ENCODE assay signal across 11 mouse cellular contexts in the genomic region with DNA sequence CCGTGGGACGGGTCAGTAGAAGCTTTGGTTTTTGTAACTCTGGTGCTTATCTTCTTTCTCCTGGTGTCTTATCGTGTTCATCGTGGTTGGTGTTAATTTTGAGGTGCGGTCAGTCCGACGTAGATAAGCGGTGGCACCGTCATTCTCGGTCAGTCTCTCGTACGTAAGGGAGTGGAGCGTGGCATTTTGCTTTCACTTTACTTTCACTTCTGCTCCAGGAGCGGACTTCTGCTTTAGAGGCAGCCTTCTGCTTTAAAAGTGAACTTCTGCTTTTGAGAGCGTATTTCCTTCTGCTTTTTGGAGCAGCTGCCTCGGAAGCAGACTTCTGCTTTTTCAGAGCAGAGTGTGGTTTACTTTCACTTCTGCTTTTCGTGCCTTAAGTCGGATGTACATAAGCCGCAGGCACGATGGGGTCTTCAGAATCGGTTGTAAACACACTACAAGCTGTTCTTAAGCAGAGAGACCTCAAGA.
DNase-seq lines count a peak whose midpoint lies in the region; ATAC-seq and TF ChIP-seq lines count a peak whose summit lies in the region.
"Had no signal": no experiment of that assay in that cellular context is flagged by ENCODE, and none has a peak within 500 bp of the region (broad histone marks: within the 10 kb centered on the region; RNA-seq: fewer than 3 reads in every experiment).

No protein-coding gene starts in this region.

- TF ChIP-seq POLR2A in MEL (IDR thresholded peaks at IDR 0.05; ENCODE audit: control insufficient read depth in 1 of 2, insufficient read depth in 1 of 2, low read depth in 1 of 2, low read length in 2 of 2, poor library complexity in 1 of 2): no peak; a peak in 2 of 4 replicates

- peak; percentile 99 for DNase-seq in 416B (ENCODE audit: low read depth)
- DNase-seq in MEL (ENCODE audit: low read depth, low spot score): peak; percentile 100
- DNase-seq in liver, embryonic 13.5 days: no peak
- DNase-seq in skeletal muscle tissue, adult 2 months (ENCODE audit: low read depth, low spot score): peak; percentile 61
- DNase-seq in frontal cortex, postnatal 25 days (ENCODE audit: low spot score in 2 of 2): no peak
- DNase-seq in testis, postnatal 14 days (ENCODE audit: low spot score): no peak
- no peak for DNase-seq in left cerebral cortex, adult 9 months (ENCODE audit: low spot score in 2 of 2)
- no peak for DNase-seq in embryo, embryonic 10 days (ENCODE audit: low spot score)

- peak; percentile 72 to 89 for TF ChIP-seq EP300 in MEL (IDR thresholded peaks at IDR 0.05; ENCODE audit: low read depth in 1 of 2, low read length in 2 of 2)

- ATAC-seq in liver, embryonic 13.5 days (ENCODE audit: low read depth): peak; percentile 67; the same call in 1 of the 2 replicates

- H3K36me3 ChIP-seq in MEL (ENCODE audit: control insufficient read depth in 1 of 2, insufficient read depth in 2 of 2, low read length in 2 of 2): peaks cover 0 to 8% of the 10 kb centered on the region in 2 experiments; a peak in 2 of 4 replicates
- no peaks in the 10 kb centered on the region for H3K36me3 ChIP-seq in liver, embryonic 13.5 days
- H3K36me3 ChIP-seq: hindbrain, embryonic 10.5 days; neural tube, embryonic 13.5 days; stomach, embryonic 15.5 days had no signal

- TF ChIP-seq RAD21 in MEL (IDR thresholded peaks at IDR 0.05; ENCODE audit: low read depth, low read length): no peak; the same call in 1 of the 2 replicates

- H3K79me2 ChIP-seq in MEL (ENCODE audit: control insufficient read depth, insufficient read depth, low read length, poor library complexity): no peaks in the 10 kb centered on the region; the same call in 1 of the 2 replicates

- H3K9ac ChIP-seq in MEL (ENCODE audit: control insufficient read depth, low read depth, low read length, poor library complexity, severe bottlenecking): peak overlapping the region; percentile 70
- H3K9ac ChIP-seq in liver, embryonic 13.5 days: peak overlapping the region; percentile 27; the same call in 1 of the 2 replicates
- H3K9ac ChIP-seq: neural tube, embryonic 13.5 days; stomach, embryonic 15.5 days had no signal

- H3K27me3 ChIP-seq in MEL (ENCODE audit: control insufficient read depth in 1 of 2, insufficient read depth in 2 of 2, low read length in 2 of 2): no peaks in the 10 kb centered on the region
- H3K27me3 ChIP-seq in liver, embryonic 13.5 days: no peaks in the 10 kb centered on the region
- H3K27me3 ChIP-seq: neural tube, embryonic 13.5 days; stomach, embryonic 15.5 days had no signal

- peak overlapping the region; percentile 98 for H3K27ac ChIP-seq in MEL (ENCODE audit: control insufficient read depth, low read depth, low read length)
- 0 out of 2 replicates have a peak overlapping the region, but pooled peaks have one; percentile 18 for H3K27ac ChIP-seq in liver, embryonic 13.5 days
- H3K27ac ChIP-seq: hindbrain, embryonic 10.5 days; neural tube, embryonic 13.5 days; stomach, embryonic 15.5 days had no signal

- WGBS in liver, embryonic 13.5 days (ENCODE audit: insufficient replicate concordance): 17% methylated on average over 21 of the region's 21 CpGs

- H3K9me3 ChIP-seq in MEL (replicated peaks; ENCODE audit: insufficient read depth, low read length): peaks cover 5% of the 10 kb centered on the region; the same call in 1 of the 2 replicates
- H3K9me3 ChIP-seq in liver, embryonic 13.5 days (replicated peaks): peaks cover 21% of the 10 kb centered on the region

- H3K4me2 ChIP-seq in liver, embryonic 13.5 days: peak overlapping the region; percentile 61
- H3K4me2 ChIP-seq: neural tube, embryonic 13.5 days; stomach, embryonic 15.5 days had no signal

- H3K4me1 ChIP-seq in MEL (ENCODE audit: control insufficient read depth in 1 of 2, insufficient read depth in 2 of 2, low read length in 2 of 2): peaks cover 0 to 5% of the 10 kb centered on the region in 2 experiments; a peak in 2 of 4 replicates
- H3K4me1 ChIP-seq in liver, embryonic 13.5 days (replicated peaks): no peaks in the 10 kb centered on the region
- H3K4me1 ChIP-seq: hindbrain, embryonic 10.5 days; neural tube, embryonic 13.5 days; stomach, embryonic 15.5 days had no signal

- peak overlapping the region; percentile 52 to 71 for H3K4me3 ChIP-seq in MEL (ENCODE audit: control insufficient read depth in 1 of 2, insufficient read depth in 1 of 2, low read depth in 2 of 2, low read length in 2 of 2)
- H3K4me3 ChIP-seq in liver, embryonic 13.5 days (replicated peaks): peak overlapping the region; percentile 59
- H3K4me3 ChIP-seq: hindbrain, embryonic 10.5 days; neural tube, embryonic 13.5 days; stomach, embryonic 15.5 days had no signal

- no peak for TF ChIP-seq CTCF in MEL (IDR thresholded peaks at IDR 0.05 in 2 of 3, conservative IDR thresholded peaks at IDR 0.05 in 1 of 3; ENCODE audit: control insufficient read depth in 1 of 3, insufficient read depth in 1 of 3, low read depth in 2 of 3, low read length in 3 of 3, poor library complexity in 1 of 3, severe bottlenecking in 1 of 3)

TF ChIP-seq in MEL, 35 proteins besides CTCF, POLR2A, EP300 and RAD21:
- TF ChIP-seq NELFE (IDR thresholded peaks at IDR 0.05; ENCODE audit: low read depth, low read length): 0 out of 2 replicates have a peak, but pooled peaks have one; percentile 2
- TF ChIP-seq GATA1 (IDR thresholded peaks at IDR 0.05; ENCODE audit: low read depth, low read length): peak; percentile 88
- TF ChIP-seq MAFK (IDR thresholded peaks at IDR 0.05; ENCODE audit: borderline replicate concordance, low read depth, low read length): no peak
- TF ChIP-seq POLR2AphosphoS2 (IDR thresholded peaks at IDR 0.05; ENCODE audit: low read length): peak; percentile 69; the same call in 1 of the 2 replicates
- peak; percentile 93 for TF ChIP-seq SIN3A (IDR thresholded peaks at IDR 0.05; ENCODE audit: low read length)
- TF ChIP-seq USF1 (IDR thresholded peaks at IDR 0.05; ENCODE audit: low read depth, low read length): no peak
- no peak for TF ChIP-seq POLR2AphosphoS5 (IDR thresholded peaks at IDR 0.05; ENCODE audit: borderline replicate concordance, low read depth, low read length)
- no peak for TF ChIP-seq ZC3H11A (IDR thresholded peaks at IDR 0.05; ENCODE audit: low read depth, low read length)
- no peak for TF ChIP-seq ELF1 (IDR thresholded peaks at IDR 0.05; ENCODE audit: low read depth, low read length)
- TF ChIP-seq MYC (IDR thresholded peaks at IDR 0.05; ENCODE audit: low read depth, low read length): no peak; the same call in 1 of the 2 replicates
- no peak for TF ChIP-seq JUND (IDR thresholded peaks at IDR 0.05; ENCODE audit: low read depth, low read length)
- no peak for TF ChIP-seq KAT2A (conservative IDR thresholded peaks at IDR 0.05; ENCODE audit: low read depth, low read length)
- peak; percentile 73 for TF ChIP-seq MAX (IDR thresholded peaks at IDR 0.05; ENCODE audit: low read length)
- TF ChIP-seq BHLHE40 (IDR thresholded peaks at IDR 0.05; ENCODE audit: borderline replicate concordance, low read depth, low read length): peak; percentile 70; the same call in 1 of the 2 replicates
- no peak; the same call in 1 of the 2 replicates for TF ChIP-seq TBP (IDR thresholded peaks at IDR 0.05; ENCODE audit: low read depth, low read length)
- no peak for TF ChIP-seq MYB (IDR thresholded peaks at IDR 0.05; ENCODE audit: low read depth, low read length)
- TF ChIP-seq SMC3 (IDR thresholded peaks at IDR 0.05; ENCODE audit: low read depth, low read length): peak; percentile 20; the same call in 1 of the 2 replicates
- TF ChIP-seq TCF12 (IDR thresholded peaks at IDR 0.05; ENCODE audit: low read depth, low read length): peak; percentile 70; the same call in 1 of the 2 replicates
- peak; percentile 79; the same call in 1 of the 2 replicates for TF ChIP-seq ZMIZ1 (IDR thresholded peaks at IDR 0.05; ENCODE audit: low read depth, low read length)
- no peak for TF ChIP-seq MAZ (IDR thresholded peaks at IDR 0.05; ENCODE audit: low read depth, low read length)
- peak; percentile 42 for TF ChIP-seq TAL1 (IDR thresholded peaks at IDR 0.05; ENCODE audit: low read length)
- TF ChIP-seq ETS1 (IDR thresholded peaks at IDR 0.05; ENCODE audit: low read depth, low read length): peak; percentile 99
- no peak for TF ChIP-seq USF2 (IDR thresholded peaks at IDR 0.05; ENCODE audit: borderline replicate concordance in 1 of 2, insufficient read depth in 1 of 2, low read depth in 1 of 2, low read length in 2 of 2)
- no peak for TF ChIP-seq NRF1 (IDR thresholded peaks at IDR 0.05; ENCODE audit: insufficient read depth, low read depth, low read length, poor library complexity, severe bottlenecking)
- TF ChIP-seq HCFC1 (IDR thresholded peaks at IDR 0.05; ENCODE audit: low read depth, low read length): peak; percentile 63
- no peak for TF ChIP-seq ZKSCAN1 (IDR thresholded peaks at IDR 0.05; ENCODE audit: low read depth, low read length)
- TF ChIP-seq E2F4 (IDR thresholded peaks at IDR 0.05; ENCODE audit: borderline replicate concordance, low read depth, low read length): no peak
- TF ChIP-seq CHD2 (IDR thresholded peaks at IDR 0.05; ENCODE audit: low read length): no peak
- TF ChIP-seq MXI1 (IDR thresholded peaks at IDR 0.05; ENCODE audit: low read depth, low read length): peak; percentile 86
- peak; percentile 77 for TF ChIP-seq RCOR1 (IDR thresholded peaks at IDR 0.05; ENCODE audit: low read depth, low read length)
- TF ChIP-seq UBTF (IDR thresholded peaks at IDR 0.05; ENCODE audit: borderline replicate concordance, insufficient read depth, low read depth, low read length): no peak
- no peak for TF ChIP-seq CHD1 (IDR thresholded peaks at IDR 0.05; ENCODE audit: low read depth, low read length)
- TF ChIP-seq GABPA (IDR thresholded peaks at IDR 0.05; ENCODE audit: low read depth, low read length): no peak
- TF ChIP-seq ZNF384 (IDR thresholded peaks at IDR 0.05; ENCODE audit: low read depth, low read length): no peak
- TF ChIP-seq MEF2A (IDR thresholded peaks at IDR 0.05; ENCODE audit: extremely low read depth, insufficient replicate concordance, low read depth, low read length, poor library complexity, severe bottlenecking): no peak

Comparison
In these comparisons a context has a peak if more than half of its experiments do, and no peak if none do; other contexts are left out.
1. DNase-seq: peak in 416B (single experiment), MEL (single experiment) and skeletal muscle tissue, adult 2 months (single experiment); none in liver, embryonic 13.5 days (single experiment), frontal cortex, postnatal 25 days (0 of 2), testis, postnatal 14 days (single experiment), left cerebral cortex, adult 9 months (0 of 2) and embryo, embryonic 10 days (single experiment).